Mouse (Mus musculus): ENCODE measurements around the gene Tchp. TPM values are rescaled to one million over a fixed set of nuclear protein-coding genes. Genes with fewer than 3 reads are reported as not detected.

Tchp gene
- total RNA-seq, 2 experiments from 2014 or later, result 3.5 to 3.6 TPM

DNA sequence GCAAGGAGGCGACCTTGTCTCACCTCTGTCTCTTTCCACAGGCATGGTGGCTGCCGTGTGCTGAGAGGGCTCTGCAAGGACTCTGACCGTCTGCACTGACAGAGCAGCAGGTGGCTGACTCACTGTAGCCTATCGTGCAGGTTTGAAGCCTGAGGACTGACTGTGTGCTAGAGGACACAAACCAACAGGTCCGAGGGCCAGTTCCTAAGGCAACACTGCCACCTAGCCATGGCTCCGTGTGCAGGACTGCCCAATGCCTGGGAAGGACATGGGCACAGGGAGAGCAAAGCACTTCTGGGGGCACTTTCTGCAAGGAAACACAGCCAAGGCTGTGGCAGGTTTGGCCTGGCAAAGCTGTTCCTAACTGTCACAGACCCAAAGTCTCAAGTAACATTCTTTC lies 23.9 kb downstream of the Tchp start:
- intact Hi-C loops (cut with DNase I), result no loop called here
- no peak for DNase-seq (ENCODE audit: low spot score)

DNA sequence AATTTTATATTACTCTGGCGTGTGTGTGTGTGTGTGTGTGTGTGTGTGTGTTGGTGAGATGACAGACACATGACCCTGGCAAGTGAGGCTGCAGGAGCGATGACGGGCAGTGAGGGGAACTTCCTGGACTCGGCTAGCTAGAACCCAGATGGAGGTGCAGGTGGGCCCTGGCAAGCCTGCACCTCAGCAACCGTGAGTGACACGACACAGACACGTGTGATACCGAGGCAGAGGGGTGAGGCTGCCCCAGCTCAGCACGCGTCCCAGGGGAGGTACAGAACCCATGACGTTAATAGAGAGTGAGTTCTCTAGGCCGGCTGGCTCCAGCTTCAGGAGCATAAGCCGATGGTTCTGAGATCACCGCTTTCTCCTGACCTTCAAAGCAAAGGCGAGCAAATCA lies 24.4 kb downstream of the Tchp start:
- DNase-seq (ENCODE audit: low spot score), result no peak
- intact Hi-C loops (cut with DNase I), result no loop called here

DNA sequence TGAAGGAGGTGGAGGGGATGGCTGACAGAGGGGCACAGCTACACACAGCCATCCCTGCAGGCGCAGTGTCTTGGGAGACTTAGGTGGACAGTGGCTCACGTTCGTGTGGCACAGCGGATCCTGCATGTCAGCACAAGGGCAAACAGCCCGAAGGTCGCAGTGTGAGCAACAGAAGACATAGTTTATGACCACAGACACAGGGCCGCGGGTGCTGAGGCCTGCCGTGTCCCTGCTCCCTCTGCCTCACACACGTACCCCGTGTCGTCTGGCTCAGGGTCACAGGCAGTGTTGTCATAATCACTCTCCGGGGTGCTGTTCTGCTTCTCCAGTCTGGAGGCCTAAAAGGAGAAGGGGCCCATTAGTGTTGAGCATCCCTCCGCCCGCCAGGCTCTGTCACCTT lies 26.0 kb downstream of the Tchp start:
- no peak for DNase-seq (ENCODE audit: low spot score)
- intact Hi-C loops (cut with DNase I), result no loop called here

DNA sequence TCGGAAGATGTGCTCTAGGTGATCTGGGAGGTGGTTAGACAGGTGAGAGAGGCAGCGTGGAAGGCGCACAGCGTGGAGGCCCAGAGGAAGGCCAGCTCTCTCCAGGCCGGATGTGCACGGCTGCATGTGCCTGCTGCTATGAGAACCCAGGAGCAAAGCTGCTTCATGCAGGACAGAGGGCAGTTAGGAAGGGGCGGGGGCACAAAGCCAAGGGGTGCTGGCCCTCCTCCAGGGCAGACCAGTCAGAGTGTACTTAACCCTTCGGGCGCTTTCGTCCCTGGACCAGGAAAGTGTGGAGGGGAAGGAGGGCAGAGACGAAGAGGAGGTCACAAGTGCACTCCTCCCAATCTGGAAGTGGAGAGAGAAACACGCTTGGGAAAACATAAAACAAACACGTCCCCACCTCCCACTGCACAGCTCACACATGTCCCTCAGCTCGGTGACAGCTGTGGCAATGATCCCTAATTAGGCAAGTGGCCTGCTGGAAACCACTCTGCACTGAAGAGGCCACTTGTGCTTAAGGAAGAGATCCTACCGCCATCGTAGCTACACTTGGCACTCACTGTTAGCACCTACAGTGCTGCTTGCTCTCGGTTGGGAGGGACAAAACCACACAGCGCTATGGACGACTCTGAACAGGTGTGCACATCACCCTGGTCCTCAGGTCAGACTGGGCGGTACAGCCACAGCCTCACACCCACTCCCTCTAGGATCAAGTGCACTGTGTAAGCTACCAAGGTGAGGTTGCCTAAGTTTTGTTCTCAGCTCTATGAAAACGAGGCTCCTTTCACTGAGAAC lies 29.7 kb downstream of the Tchp start:
- intact Hi-C loops (cut with DNase I), result loop anchor here (2.0 kb wide), 1 partner anchor 28 kb away; no protein-coding TSS in a partner anchor
- no peak for DNase-seq (ENCODE audit: low spot score)

DNA sequence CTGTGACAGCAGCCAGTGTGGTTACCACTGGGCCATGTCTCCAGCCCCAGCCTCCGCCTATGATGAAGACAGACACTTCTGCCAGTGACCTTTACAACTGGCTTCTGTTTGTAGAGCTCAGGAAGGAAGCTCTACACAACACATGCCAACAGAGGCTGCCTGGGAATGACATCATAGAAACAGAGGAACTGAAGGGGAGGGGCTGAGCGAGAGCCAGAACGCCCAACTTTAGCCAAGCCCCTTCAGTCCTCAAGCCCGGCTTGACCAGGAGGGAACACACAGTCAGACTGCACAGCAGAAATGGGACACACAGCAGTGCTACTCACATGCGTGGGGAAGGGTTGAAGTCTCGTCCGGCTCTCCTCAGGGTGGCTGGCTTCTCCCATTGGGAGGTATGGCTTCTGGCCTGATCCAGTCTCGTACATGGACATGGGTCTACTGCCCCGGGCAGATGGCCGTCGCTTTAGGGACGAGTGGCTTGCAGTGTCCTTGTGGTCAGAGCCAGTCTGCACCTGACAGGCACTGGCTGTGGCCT lies 31.2 kb downstream of the Tchp start:
- DNase-seq (ENCODE audit: low spot score), result peak; percentile 69
- intact Hi-C loops (cut with DNase I), result no loop called here

DNA sequence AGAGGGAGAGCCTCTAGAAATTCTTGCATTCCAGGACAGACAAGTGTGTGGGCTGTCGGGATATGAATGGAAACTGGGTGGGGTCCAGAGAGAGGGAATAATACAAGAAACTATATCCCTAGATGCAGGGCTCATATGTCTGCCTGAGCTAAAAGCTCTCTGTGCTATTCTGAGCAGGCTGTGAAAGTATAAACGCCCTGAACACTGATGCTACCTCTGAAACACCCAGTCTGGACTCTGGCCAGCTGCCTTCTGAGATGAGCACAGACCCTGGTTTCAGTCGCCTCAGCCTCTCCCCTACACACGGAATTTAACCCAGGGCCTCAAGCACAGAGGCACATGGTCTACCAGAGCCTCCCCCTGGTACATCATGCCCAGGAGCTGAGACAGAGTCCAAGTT lies 33.0 kb downstream of the Tchp start:
- intact Hi-C loops (cut with DNase I), result no loop called here
- DNase-seq (ENCODE audit: low spot score), result no peak

DNA sequence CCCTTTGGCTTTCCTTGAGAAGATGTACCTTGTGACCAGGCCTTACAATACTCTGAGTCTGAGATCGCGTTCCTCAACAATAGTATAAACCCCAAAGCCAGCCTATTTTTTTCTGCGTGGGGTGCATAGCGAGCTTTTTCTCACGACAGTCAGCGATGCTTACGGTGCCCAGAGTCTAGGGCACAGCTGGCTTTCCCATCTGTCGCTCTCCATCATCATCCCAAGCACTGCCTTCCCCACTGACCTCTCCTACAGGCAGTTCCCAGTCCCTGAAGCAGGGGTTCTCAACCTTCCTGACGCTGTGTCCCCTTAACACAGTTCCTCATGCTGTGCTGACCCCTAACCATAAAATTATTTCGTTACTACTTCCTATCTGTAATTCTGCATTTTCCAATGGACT lies 35.0 kb downstream of the Tchp start:
- intact Hi-C loops (cut with DNase I), result loop anchor here (2.0 kb wide), 1 partner anchor 36 kb away; the partner anchor contains the start of gene Tchp
- no peak for DNase-seq (ENCODE audit: low spot score)

DNA sequence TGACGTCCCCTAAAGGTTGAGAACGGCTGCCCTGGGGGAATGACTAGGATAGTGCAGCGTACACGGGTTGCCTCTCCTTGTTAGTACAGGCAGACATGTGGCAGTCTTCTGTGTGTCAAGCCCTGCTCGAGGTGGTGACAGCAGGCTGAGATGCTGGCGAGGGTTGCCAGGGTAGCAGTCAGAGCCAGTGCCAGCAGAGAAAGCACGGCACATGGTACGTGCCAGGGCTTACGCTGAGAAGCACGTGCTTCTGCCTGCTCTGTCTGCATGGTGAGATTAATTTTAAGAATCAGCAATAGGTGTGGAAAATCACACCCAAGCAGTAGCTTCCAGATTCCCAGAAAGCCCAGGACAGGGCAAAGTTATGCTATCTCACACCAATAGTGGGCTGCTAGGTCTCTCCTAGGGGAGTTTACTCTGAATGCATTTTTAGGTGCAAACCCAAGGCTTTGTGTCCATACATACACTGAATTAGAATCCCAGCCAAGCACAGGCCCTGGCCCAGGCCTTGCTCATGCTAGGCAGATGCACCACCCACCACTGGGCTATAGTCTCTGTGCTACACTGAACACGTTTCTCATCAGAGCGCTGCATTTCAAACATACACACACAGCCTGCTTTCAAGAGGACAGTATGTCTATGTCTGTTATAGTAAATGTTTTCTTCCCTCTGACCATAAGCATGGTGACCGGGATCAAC lies 35.6 kb downstream of the Tchp start:
- intact Hi-C loops (cut with DNase I), result loop anchor here (2.0 kb wide), 1 partner anchor 36 kb away; the partner anchor contains the start of gene Tchp
- DNase-seq (ENCODE audit: low spot score), result peak; percentile 43

DNA sequence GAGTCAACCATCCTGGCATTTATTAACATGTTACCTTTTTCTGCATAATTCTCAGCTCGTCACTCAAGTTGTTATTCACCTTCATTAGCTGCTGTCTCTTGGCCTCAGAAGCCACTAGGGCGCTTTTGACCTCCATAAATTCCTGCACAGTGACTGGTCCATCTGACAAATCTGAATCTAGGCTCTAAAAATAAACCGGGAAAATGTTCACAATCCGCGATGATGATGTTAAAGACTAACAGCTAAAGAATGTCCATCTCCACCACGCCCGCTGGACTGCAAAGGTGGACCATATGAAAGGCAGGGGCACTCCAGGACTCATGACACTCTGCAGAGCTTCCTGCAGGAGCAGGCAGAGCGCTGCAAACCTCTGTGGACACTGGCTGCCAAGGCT lies 36.1 kb downstream of the Tchp start:
- DNase-seq (ENCODE audit: low spot score), result no peak
- intact Hi-C loops (cut with DNase I), result loop anchor here (2.0 kb wide), 1 partner anchor 37 kb away; the partner anchor contains the start of gene Tchp

DNA sequence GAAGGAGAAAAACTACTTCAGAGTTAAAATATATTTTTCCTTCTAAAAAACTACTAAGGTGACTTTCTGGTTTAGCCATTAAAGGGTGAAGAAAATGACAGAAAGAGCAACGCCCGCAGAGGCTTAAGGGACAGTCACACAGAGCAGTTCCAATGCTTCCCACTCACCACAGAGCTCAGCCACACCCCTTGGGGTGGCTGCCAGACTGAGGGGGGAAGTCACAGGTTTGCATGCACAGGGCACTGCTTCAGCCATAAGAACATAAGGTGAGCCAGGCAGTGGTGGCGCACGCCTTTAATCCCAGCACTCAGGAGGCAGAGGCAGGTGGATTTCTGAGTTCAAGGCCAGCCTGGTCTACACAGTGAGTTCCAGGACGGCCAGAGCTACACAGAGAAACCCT lies 38.0 kb downstream of the Tchp start:
- no peak for DNase-seq (ENCODE audit: low spot score)

DNA sequence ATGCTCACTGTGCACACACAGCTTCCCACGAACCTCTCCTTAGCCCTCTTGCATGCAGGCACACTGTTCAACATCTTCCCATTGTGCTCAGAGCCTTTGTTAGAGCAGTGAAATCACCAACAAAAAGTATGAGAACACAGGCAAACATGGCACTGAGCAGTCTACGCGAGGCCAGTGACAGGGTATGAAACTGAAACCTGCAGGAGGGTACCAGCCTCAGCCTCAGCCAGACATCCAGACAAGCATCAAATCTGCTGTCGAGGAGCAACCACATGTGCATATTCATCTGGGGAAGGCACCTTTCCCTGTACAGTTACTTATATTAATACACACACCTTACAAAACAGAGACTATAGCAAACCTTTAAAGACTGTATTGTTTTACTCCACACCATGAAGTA lies 39.3 kb downstream of the Tchp start:
- DNase-seq (ENCODE audit: low spot score), result no peak
- intact Hi-C loops (cut with DNase I), result no loop called here

More for the DNA sequence above, 38.0 kb downstream of the Tchp start:
- intact Hi-C loops (cut with DNase I), result no loop called here

DNA sequence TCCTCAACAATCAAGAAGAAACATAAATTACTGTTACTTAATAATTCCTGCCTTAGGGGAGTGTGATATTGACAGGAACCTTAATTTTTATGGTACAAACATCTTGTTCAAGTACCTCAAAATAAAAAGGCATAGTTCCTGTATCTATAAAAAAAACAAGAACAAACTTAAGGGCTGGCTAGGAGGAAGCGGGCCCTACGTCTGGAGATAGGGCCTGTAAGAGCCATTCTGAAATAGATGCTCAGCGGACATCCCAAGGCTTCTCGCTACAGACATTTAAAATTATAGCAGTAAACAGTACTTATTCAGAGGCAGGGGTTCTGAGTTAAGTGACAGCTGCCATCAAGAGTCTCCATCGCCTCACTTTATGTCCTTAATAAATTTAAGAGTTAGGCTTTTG lies 40.0 kb downstream of the Tchp start:
- DNase-seq (ENCODE audit: low spot score), result no peak
- intact Hi-C loops (cut with DNase I), result no loop called here

DNA sequence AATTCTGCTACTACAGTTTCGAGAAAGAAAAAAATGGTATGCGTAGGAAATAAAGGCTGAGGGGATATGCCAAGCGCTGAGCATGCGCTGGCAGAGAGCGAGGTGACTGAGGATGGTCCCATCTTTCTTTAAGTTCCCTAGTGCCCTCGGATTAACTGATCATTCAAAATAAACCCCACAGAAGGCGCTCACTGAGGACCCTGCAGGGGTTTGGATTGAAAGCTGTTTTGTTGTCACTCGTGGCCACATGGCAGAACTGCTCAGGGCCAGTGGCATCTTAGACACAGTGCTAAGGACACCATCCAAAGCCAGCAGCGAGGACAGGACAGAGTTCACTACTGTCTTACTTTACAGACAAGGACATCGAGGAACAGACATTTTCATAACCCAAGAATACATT lies 42.8 kb downstream of the Tchp start:
- intact Hi-C loops (cut with DNase I), result no loop called here
- no peak for DNase-seq (ENCODE audit: low spot score)

DNA sequence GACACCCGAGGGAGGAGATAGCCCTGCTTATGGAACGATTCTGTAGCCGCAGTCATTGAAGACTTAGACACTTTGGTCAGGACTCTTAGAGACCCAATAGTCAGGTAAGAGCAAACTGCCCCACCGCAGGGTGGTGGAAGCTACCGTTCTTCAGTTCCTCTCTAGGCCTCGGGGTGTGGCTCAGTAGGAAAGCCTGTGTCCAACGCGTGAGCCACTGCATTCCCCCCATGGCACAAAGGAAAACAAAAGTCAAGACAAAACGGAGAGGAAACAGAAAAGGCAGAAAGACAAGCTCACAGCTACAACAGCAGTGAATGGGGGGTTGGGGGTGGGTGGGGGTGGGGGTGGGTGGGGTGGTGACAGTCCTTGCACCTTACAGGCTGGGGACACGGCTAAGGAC lies 44.8 kb downstream of the Tchp start:
- intact Hi-C loops (cut with DNase I), result no loop called here
- no peak for DNase-seq (ENCODE audit: low spot score)

DNA sequence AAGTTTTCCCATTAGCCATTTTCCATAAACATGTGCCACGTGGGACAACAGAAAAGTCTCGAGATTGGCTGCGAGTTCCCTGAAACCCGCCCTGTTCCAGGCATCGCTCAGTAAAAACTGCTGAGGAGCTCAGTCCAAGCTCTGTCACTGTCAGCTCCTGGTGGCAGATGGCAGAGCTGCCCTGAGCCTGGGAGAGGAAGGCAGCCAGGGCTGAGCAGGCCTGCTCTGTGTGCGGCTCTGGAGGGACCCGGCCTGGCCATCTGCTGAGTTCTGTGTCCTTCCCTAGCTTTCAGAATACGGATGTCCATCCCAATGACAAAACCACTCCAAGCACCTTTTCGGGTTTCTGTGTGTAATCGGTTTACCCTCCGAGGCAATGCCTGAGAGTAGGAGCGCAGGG lies 45.8 kb downstream of the Tchp start:
- no peak for DNase-seq (ENCODE audit: low spot score)
- intact Hi-C loops (cut with DNase I), result no loop called here

DNA sequence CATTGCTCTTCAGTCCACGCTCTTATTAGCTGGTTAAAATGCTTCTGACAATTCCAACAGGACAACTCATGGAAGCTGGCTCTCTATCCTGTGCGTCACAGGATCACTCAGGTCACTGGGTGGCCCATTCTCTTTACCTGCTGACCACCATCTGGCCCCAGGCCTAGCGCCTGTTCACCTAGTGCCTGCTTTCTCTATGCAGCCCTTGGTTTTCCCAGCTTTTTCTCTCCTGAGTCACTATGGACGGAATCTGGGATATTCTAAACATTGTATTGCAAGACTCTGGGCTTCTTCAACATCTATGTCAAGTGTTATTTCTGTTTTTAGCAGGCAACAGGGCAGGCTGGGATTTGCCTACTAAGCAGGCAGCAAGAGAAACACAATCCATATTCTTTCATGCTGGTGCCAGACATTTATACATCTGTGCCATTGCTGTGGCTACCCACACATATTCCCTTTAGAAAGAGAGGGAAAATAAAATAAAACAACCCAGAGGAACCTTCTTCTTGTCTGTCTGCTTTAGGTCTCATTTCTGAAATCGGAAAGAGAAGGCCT lies 52.1 kb downstream of the Tchp start:
- intact Hi-C loops (cut with DNase I), result no loop called here
- no peak for DNase-seq (ENCODE audit: low spot score)

DNA sequence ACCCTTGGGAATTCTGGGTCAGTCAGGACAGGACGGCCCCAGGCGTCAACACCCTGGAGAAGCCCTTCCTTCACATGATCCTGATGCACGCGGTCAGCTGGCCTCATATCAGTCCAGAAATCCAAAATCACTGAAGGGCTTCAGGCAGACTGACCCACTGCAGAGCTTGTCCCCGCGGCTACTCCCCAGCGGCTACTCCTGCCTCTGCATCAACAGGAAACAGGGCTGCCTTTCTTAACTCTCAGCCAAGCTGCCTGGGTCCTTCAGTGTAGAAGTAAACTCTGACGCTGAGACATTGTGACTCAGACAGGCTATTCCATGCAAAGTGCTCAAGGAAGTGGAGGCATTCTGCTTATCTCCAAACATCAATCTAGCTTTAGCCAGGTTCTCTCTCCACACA lies 54.4 kb downstream of the Tchp start:
- intact Hi-C loops (cut with DNase I), result no loop called here
- DNase-seq (ENCODE audit: low spot score), result no peak

DNA sequence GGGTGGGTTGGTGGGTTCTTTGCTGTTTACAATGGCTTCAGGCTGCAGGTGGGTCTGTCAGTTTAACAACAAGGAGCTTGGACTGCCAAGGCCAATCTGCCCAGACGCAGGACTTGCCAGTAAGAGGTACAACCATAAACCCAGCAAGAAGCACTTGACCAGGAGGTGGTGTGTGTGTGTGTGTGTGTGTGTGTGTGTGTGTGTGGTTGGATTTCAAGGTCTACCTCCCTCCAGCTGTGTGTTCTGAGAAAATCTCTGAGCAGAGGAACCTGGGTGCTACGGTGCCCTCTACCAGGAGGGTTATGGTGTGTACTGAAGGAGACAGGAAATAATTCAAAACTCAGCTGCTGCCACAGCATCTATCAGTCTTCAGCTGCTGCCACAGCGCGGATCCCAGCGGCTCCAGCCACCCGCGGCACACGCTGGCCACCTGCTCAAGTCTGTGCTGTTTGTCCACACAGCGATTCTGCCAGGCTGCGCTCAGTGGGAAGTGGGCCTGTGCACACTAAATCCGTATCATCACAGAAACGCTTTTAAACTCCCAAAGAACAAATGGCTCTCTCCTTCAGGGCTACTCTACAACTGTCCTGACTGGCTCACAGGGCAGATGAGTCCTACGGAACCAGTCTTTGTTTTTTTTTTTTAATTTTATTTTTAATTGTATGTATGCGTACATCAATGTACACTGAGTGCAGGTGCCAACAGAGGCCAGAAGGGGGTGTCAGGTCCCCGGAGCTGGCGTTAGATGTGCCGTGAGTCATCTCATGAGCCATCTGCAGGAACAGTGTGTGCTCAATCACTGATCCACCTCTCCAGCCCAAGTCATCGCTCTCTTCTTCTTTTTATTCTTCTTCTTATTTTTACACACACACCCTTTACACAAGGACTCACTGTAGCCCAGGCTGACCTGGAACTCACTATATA lies 57.5 kb downstream of the Tchp start:
- intact Hi-C loops (cut with DNase I), result no loop called here
- DNase-seq (ENCODE audit: low spot score), result no peak

DNA sequence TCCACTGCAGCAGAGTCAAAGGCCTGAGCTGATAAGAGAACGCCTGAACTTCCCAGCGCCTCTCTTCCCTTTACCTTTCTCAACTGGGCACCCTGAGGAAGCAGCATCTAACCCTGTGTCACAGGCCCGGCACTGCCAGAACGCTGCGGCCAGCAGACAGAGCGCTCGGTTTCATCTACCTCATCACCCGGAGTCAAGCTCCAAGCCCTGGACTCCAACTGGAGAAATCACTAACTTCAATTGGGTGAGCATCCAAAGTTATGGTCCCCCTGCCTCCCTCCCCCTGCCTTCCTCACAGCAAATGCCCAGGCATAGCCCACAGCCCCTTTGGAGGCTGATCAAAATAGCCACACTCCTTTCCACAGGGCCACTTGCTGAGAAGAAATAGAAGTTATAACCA lies 59.1 kb downstream of the Tchp start:
- DNase-seq (ENCODE audit: low spot score), result no peak
- intact Hi-C loops (cut with DNase I), result no loop called here

DNA sequence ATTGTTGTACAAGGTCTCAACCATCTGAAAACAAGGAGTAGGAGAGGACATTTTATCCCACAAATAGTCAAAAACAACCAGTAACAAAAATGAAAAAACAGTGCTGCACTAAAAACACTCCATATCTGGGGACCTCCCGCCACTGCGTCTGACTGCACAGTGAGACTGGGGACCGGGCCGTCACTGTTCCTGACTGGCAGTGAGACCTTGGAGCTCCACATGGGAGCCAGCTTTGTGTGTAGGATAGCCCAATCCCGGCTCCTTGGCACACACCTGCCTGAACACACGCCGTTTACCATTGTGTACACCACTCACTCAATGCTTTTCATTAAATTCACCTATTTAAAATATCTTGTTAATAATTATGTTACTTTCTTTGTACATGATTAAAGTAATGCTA lies 59.6 kb downstream of the Tchp start:
- intact Hi-C loops (cut with DNase I), result no loop called here
- DNase-seq (ENCODE audit: low spot score), result no peak
